Mouse (Mus musculus) heart, postnatal 0 days (tissue): ENCODE data around the gene Ccnl1. TPM values are rescaled to one million over a fixed set of nuclear protein-coding genes. Genes with fewer than 3 reads are reported as not detected.

Experiments used
- ATAC-seq: fragments of 200-750 bp; cut with Nextera tagmentation; 2 replicates; pipeline ENCODE4 v1.8.0; 2017; ENCODE audit warnings: low read depth, moderate number of reproducible peaks, moderate library complexity; ENCODE audit not compliant: insufficient read depth
- DNase-seq: peaks from one replicate; pipeline ENCODE4 v3.0.0-alpha.2; 2016; ENCODE audit warnings: low spot score
- H3K27ac ChIP-seq: fragments of 300-500 bp; sonication (generic); 2 replicates; pipeline ENCODE4 v1.5.1; 2014; ENCODE audit warnings: low read depth, mild to moderate bottlenecking
- H3K27me3 ChIP-seq: fragments of 300-500 bp; sonication (generic); 2 replicates; pipeline ENCODE4 v1.6.1; 2014; ENCODE audit warnings: low read length, mixed read lengths; ENCODE audit not compliant: control insufficient read depth, insufficient read depth
- H3K36me3 ChIP-seq: fragments of 300-500 bp; sonication (generic); replicated peaks from 2 replicates; pipeline ENCODE4 v1.6.1; 2014; ENCODE audit warnings: low read length, mixed read lengths; ENCODE audit not compliant: control insufficient read depth, insufficient read depth
- H3K4me1 ChIP-seq: fragments of 300-500 bp; sonication (generic); 2 replicates; pipeline ENCODE4 v1.6.1; 2014; ENCODE audit warnings: antibody characterized with exemption; ENCODE audit not compliant: control insufficient read depth, insufficient read depth
- H3K4me2 ChIP-seq: fragments of 300-500 bp; sonication (generic); 2 replicates; pipeline ENCODE4 v1.6.1; 2014; ENCODE audit warnings: low read depth, mild to moderate bottlenecking, low read length, moderate library complexity
- H3K4me3 ChIP-seq: fragments of 300-500 bp; sonication (generic); 2 replicates; pipeline ENCODE4 v1.5.1; 2014; ENCODE audit warnings: low read depth, low read length
- H3K9ac ChIP-seq: fragments of 300-500 bp; sonication (generic); replicated peaks from 2 replicates; pipeline ENCODE4 v1.6.1; 2014; ENCODE audit warnings: low read depth, low read length, mixed read lengths
- H3K9me3 ChIP-seq: fragments of 300-500 bp; sonication (generic); replicated peaks from 2 replicates; pipeline ENCODE4 v1.6.1; 2016; ENCODE audit warnings: low read length; ENCODE audit not compliant: control insufficient read depth
- CTCF ChIP-seq: IDR thresholded peaks from 2 replicates; pipeline ENCODE4 v1.5.1; 2016; ENCODE audit warnings: antibody characterized with exemption, control low read depth, low read depth
- EP300 ChIP-seq: IDR thresholded peaks from 2 replicates; pipeline ENCODE4 v1.6.1; 2016; ENCODE audit warnings: antibody characterized with exemption, low read depth
- WGBS: fragments of 180-500 bp; shearing (Covaris S2); extraction: QIAGEN DNeasy Blood & Tissue Kit; methylation state at CpG from one replicate; pipeline ENCODE4 v1.1.7; 2014; 5-methylcytosine and 5-hydroxymethylcytosine counted together
- polyA plus RNA-seq: library from polyadenylated mRNA; unstranded; fragments of >200 nt; fragmentation: Nextera tagmentation; extraction: Ambion mirVana; gene quantifications from 2 replicates; pipeline ENCODE4 v1.2.1, GENCODE M21; 2015
- total RNA-seq: library from RNA; depleted of rRNA; stranded (reverse); fragments of >200 nt; gene quantifications from 2 replicates; pipeline ENCODE4 v1.2.3, GENCODE M21; 2014; ENCODE audit warnings: low replicate concordance

Ccnl1 gene
- total and polyA plus RNA-seq, 2 experiments from 2014 or later: 33.9 to 38.5 TPM

GRCm38 (mm10) chr3:65919016-65919415 lies 39.0 kb downstream of the Ccnl1 start:
- DNase-seq (no peak), ATAC-seq (no peak)
- Histone ChIP-seq H3K4me3 (no peak overlapping the region), H3K36me3 (no peaks in the 10 kb centered on the region), H3K4me2 (no peak overlapping the region), H3K4me1 (peaks cover 4% of the 10 kb centered on the region; the same call in 1 of the 2 replicates), H3K9ac (no peak overlapping the region), H3K9me3 (no peaks in the 10 kb centered on the region), H3K27me3 (no peaks in the 10 kb centered on the region), H3K27ac (no peak overlapping the region)
- 95% methylated on average over 2 of the region's 2 CpGs for WGBS
- TF ChIP-seq EP300 (no peak), CTCF (no peak)

- Histone ChIP-seq H3K36me3 (no peaks in the 10 kb centered on the region), H3K27ac (no peak overlapping the region), H3K27me3 (no peaks in the 10 kb centered on the region), H3K4me3 (no peak overlapping the region), H3K9ac (no peak overlapping the region), H3K4me1 (peaks cover 4% of the 10 kb centered on the region; the same call in 1 of the 2 replicates), H3K9me3 (no peaks in the 10 kb centered on the region), H3K4me2 (no peak overlapping the region)
- no peak for ATAC-seq
- 66% methylated on average over 4 of the region's 4 CpGs for WGBS
- no peak for DNase-seq
- TF ChIP-seq CTCF: no peak
Measured at GRCm38 (mm10) chr3:65912928-65913327, 45.1 kb downstream of the Ccnl1 start.

DNA sequence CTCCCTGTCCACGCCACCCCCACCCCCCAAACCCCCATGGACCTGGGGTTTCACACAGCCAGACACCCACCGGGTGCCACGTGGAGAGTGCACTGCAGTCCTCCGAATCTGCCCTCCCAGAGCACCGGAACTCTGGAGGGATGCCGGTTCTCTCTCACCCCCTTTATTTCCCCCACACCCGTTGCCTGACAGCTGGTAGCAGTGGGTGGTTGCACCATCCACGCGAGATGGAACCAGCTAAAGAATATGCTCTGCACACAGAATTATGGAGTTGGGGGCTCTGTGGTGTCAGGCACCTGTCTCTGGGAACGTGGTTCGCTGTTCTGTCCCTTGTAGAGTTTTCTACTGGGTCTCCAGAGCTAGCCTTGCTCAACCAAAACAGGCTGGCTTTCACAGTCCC lies 45.8 kb downstream of the Ccnl1 start:
- no peak overlapping the region for H3K9ac ChIP-seq
- peaks cover 4% of the 10 kb centered on the region; the same call in 1 of the 2 replicates for H3K4me1 ChIP-seq
- no peak overlapping the region for H3K27ac ChIP-seq
- H3K9me3 ChIP-seq: no peaks in the 10 kb centered on the region
- no peaks in the 10 kb centered on the region for H3K36me3 ChIP-seq
- DNase-seq: no peak
- 67% methylated on average over 11 of the region's 11 CpGs for WGBS
- no peaks in the 10 kb centered on the region for H3K27me3 ChIP-seq
- no peak overlapping the region for H3K4me2 ChIP-seq
- no peak for ATAC-seq
- TF ChIP-seq EP300 (no peak), CTCF (no peak)
- H3K4me3 ChIP-seq: no peak overlapping the region

- WGBS: 63% methylated on average over 3 of the region's 3 CpGs
- Histone ChIP-seq H3K4me3 (no peak overlapping the region), H3K9me3 (no peaks in the 10 kb centered on the region), H3K27me3 (no peaks in the 10 kb centered on the region), H3K4me1 (no peaks in the 10 kb centered on the region), H3K4me2 (no peak overlapping the region), H3K36me3 (no peaks in the 10 kb centered on the region), H3K9ac (no peak overlapping the region), H3K27ac (no peak overlapping the region)
- ATAC-seq (no peak), DNase-seq (no peak)
- TF ChIP-seq EP300: no peak
- TF ChIP-seq CTCF: no peak
Measured at GRCm38 (mm10) chr3:65911265-65911664, 46.8 kb downstream of the Ccnl1 start.

GRCm38 (mm10) chr3:65909454-65909853 lies 48.6 kb downstream of the Ccnl1 start:
- no peak overlapping the region for H3K4me3 ChIP-seq
- ATAC-seq (no peak), DNase-seq (no peak)
- no peaks in the 10 kb centered on the region for H3K36me3 ChIP-seq
- no peak overlapping the region for H3K4me2 ChIP-seq
- no peaks in the 10 kb centered on the region for H3K9me3 ChIP-seq
- no peak for TF ChIP-seq EP300
- no peak for TF ChIP-seq CTCF
- no peaks in the 10 kb centered on the region for H3K27me3 ChIP-seq
- H3K9ac ChIP-seq: no peak overlapping the region
- WGBS: 85% methylated on average over 2 of the region's 2 CpGs
- no peak overlapping the region for H3K27ac ChIP-seq
- peaks cover 10% of the 10 kb centered on the region for H3K4me1 ChIP-seq

DNA sequence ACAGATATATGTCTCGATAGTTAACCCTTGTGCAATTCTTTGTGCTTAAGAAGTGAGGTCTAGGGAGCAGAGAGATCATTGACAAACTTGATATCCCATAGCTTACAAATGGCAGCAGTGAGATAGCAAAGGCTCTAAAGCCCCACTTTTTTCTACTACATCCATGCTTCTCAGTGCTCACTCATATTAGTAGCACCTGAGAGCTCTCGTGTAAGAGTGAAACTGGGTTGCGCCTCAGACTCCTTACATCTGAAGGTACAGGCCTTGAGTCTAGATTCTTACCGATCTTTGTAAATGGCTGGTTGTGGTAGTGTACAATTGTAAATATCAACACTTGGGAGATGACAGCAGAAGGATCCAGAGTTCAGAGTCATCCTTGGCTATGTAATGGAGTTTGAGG lies 50.5 kb downstream of the Ccnl1 start:
- H3K36me3 ChIP-seq: no peaks in the 10 kb centered on the region
- H3K27me3 ChIP-seq: no peaks in the 10 kb centered on the region
- 96% methylated on average over 4 of the region's 4 CpGs for WGBS
- ATAC-seq: no peak
- TF ChIP-seq CTCF: no peak
- no peak for TF ChIP-seq EP300
- H3K4me1 ChIP-seq: peaks cover 10% of the 10 kb centered on the region
- H3K9ac ChIP-seq: no peak overlapping the region
- no peak overlapping the region for H3K27ac ChIP-seq
- no peak for DNase-seq
- H3K9me3 ChIP-seq: no peaks in the 10 kb centered on the region
- H3K4me2 ChIP-seq: no peak overlapping the region
- no peak overlapping the region for H3K4me3 ChIP-seq
